Mouse (Mus musculus): ENCODE measurements around the gene Esrrg. TPM values are rescaled to one million over a fixed set of nuclear protein-coding genes. Genes with fewer than 3 reads are reported as not detected.

The Esrrg gene
- polyA plus RNA-seq, 1 experiment from 2014 or later, result 1.8 TPM

DNA sequence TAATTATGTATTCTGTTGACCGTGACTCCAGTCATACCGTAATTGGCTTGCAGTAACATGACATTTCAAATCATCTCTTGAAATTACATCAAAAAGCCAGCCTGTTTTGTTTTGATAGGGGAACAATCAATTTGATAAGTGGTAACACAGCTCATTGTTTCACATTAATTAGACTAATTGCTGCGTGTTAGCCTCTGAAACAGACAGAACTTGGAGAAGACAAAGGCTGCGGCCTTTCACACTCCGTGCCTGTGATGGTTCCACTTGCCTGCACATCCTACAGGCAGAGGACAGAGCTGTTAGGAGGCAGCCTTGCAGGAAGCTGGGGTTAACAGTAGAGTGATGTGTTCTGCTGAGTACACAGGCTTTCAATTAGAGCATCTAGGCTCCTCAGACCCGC, 309.7 kb downstream of the Esrrg start:
- Histone ChIP-seq H3K27ac (ENCODE audit: low read depth) (no peak overlapping the region), H3K4me2 (no peak overlapping the region), H3K9me3 (ENCODE audit: low read depth, low read length) (no peaks in the 10 kb centered on the region), H3K4me1 (ENCODE audit: insufficient read depth) (no peaks in the 10 kb centered on the region), H3K4me3 (ENCODE audit: low read depth, low read length) (no peak overlapping the region), H3K9ac (no peak overlapping the region), H3K27me3 (ENCODE audit: insufficient read depth, low read length) (no peaks in the 10 kb centered on the region), H3K36me3 (ENCODE audit: insufficient read depth) (no peaks in the 10 kb centered on the region)
- TF ChIP-seq CTCF (IDR thresholded peaks at IDR 0.05; ENCODE audit: low read depth), result no peak
- 85% methylated on average over 6 of the region's 6 CpGs for WGBS
- no peak for DNase-seq
- ATAC-seq (ENCODE audit: insufficient read depth), result no peak

DNA sequence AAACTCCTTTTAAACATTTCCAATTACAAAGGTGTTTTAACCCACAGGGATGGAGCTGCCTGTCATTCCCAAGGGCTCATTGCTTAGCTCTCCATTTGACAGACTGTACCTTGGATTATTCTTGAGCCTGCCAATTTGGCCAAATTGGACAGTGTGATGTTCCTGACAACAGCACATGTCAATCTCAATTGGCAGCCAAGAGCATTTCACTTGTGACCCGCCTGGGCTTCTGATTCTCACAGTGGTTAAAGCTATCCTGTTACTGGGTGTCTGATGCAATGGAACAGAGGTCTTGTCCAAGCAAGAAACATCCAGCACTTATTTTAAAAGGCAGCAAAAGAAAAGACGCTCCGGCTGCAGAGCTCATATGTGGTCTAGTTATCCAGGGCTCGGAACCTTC, 310.3 kb downstream of the Esrrg start:
- 90% methylated on average over 4 of the region's 4 CpGs for WGBS
- Histone ChIP-seq H3K9ac (no peak overlapping the region), H3K4me2 (no peak overlapping the region), H3K27me3 (ENCODE audit: insufficient read depth, low read length) (no peaks in the 10 kb centered on the region), H3K4me1 (ENCODE audit: insufficient read depth) (no peaks in the 10 kb centered on the region), H3K4me3 (ENCODE audit: low read depth, low read length) (no peak overlapping the region), H3K36me3 (ENCODE audit: insufficient read depth) (no peaks in the 10 kb centered on the region), H3K27ac (ENCODE audit: low read depth) (no peak overlapping the region), H3K9me3 (ENCODE audit: low read depth, low read length) (no peaks in the 10 kb centered on the region)
- ATAC-seq (ENCODE audit: insufficient read depth), result no peak
- no peak for TF ChIP-seq CTCF (IDR thresholded peaks at IDR 0.05; ENCODE audit: low read depth)
- DNase-seq, result no peak

DNA sequence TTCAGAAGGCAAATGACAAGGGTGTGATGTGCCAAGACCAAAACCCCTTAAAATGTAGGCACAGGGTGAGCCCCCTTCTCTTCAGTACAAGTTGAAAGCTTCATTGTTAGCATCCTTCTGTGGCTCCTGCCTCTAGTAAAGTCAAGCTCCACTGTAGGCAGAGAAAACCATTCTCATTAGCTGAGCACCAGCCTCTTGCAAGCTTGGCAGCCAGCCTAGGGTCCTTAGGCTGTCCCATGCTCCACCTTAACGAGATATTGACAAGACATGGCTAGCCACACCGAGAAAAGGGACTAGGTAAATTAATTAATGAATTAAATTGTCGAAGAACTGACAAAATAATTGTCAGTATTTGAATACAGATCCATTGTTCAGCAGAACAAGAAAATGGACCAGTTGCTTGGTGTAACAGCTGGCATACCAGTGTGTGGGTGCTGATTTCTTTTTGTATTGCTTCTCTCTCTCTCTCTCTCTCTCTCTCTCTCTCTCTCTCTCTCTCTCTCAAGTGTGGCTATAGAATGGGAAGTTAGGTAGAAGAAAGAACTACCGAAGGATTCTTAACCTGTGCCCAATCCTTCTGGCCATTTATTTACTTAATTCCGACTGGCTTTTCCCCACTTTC, 311.7 kb downstream of the Esrrg start:
- no peaks in the 10 kb centered on the region for H3K27me3 ChIP-seq (ENCODE audit: insufficient read depth, low read length)
- 56% methylated on average over 5 of the region's 5 CpGs for WGBS
- TF ChIP-seq CTCF (IDR thresholded peaks at IDR 0.05; ENCODE audit: low read depth), result no peak
- H3K36me3 ChIP-seq (ENCODE audit: insufficient read depth), result no peaks in the 10 kb centered on the region
- H3K27ac ChIP-seq (ENCODE audit: low read depth), result no peak overlapping the region
- no peaks in the 10 kb centered on the region for H3K4me1 ChIP-seq (ENCODE audit: insufficient read depth)
- H3K9ac ChIP-seq, result no peak overlapping the region
- no peak overlapping the region for H3K4me3 ChIP-seq (ENCODE audit: low read depth, low read length)
- H3K9me3 ChIP-seq (ENCODE audit: low read depth, low read length), result no peaks in the 10 kb centered on the region
- no peak for ATAC-seq (ENCODE audit: insufficient read depth)
- no peak overlapping the region for H3K4me2 ChIP-seq
- no peak for DNase-seq

DNA sequence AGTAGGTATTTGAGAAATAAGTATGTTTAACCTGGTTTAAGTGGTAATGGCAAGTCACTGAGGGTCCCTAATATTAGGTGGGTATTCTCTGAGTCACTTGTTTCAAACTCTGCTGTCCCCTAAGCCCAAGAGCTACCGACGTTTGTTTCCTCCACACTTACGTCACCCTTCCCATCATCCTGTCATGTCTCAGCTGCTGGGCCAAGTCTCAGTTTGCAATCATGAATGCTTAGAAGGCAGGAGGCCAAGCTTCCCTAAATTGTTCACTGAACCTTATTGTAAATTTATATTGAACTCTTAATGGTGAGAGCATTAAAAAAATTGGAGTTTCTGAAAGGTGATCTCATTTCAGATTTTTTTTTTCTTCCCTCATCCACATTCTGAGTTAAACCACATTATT, 322.6 kb downstream of the Esrrg start:
- WGBS, result 41% methylated on average over 3 of the region's 3 CpGs

DNA sequence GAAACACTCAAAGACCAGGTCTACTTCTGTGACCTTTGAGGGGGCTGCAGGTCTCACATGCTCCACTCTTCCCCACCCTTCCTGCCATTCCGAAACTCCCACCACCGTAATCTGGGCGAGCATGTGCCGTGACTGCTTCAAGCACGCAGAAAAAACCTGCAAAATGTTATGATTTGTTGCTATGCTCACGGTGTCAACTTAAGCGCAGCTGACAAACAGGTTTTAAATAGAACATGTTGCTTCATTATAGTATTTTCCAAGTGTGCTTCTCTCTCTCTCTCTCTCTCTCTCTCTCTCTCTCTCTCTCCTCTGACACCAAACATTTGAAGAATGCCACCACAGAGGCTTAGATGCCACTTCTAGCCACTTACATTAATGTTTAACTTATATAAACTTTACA, 330.1 kb downstream of the Esrrg start:
- no peak overlapping the region for H3K4me2 ChIP-seq
- no peak overlapping the region for H3K27ac ChIP-seq (ENCODE audit: low read depth)
- H3K9me3 ChIP-seq (ENCODE audit: low read depth, low read length), result no peaks in the 10 kb centered on the region
- no peak overlapping the region for H3K9ac ChIP-seq
- no peak for TF ChIP-seq CTCF (IDR thresholded peaks at IDR 0.05; ENCODE audit: low read depth)
- no peaks in the 10 kb centered on the region for H3K27me3 ChIP-seq (ENCODE audit: insufficient read depth, low read length)
- DNase-seq (peak; percentile 37), ATAC-seq (ENCODE audit: insufficient read depth) (peak; percentile 31; the same call in 1 of the 2 replicates)
- WGBS, result 56% methylated on average over 7 of the region's 7 CpGs
- H3K4me1 ChIP-seq (ENCODE audit: insufficient read depth), result no peaks in the 10 kb centered on the region
- no peaks in the 10 kb centered on the region for H3K36me3 ChIP-seq (ENCODE audit: insufficient read depth)
- no peak overlapping the region for H3K4me3 ChIP-seq (ENCODE audit: low read depth, low read length)

More for the DNA sequence above, 322.6 kb downstream of the Esrrg start:
- Histone ChIP-seq H3K27me3 (ENCODE audit: insufficient read depth, low read length) (no peaks in the 10 kb centered on the region), H3K4me1 (ENCODE audit: insufficient read depth) (no peaks in the 10 kb centered on the region), H3K36me3 (ENCODE audit: insufficient read depth) (no peaks in the 10 kb centered on the region), H3K9me3 (ENCODE audit: low read depth, low read length) (no peaks in the 10 kb centered on the region), H3K4me3 (ENCODE audit: low read depth, low read length) (no peak overlapping the region), H3K4me2 (no peak overlapping the region), H3K9ac (no peak overlapping the region), H3K27ac (ENCODE audit: low read depth) (no peak overlapping the region)
- ATAC-seq (ENCODE audit: insufficient read depth) (no peak), DNase-seq (peak; percentile 61)
- TF ChIP-seq CTCF (IDR thresholded peaks at IDR 0.05; ENCODE audit: low read depth), result no peak

DNA sequence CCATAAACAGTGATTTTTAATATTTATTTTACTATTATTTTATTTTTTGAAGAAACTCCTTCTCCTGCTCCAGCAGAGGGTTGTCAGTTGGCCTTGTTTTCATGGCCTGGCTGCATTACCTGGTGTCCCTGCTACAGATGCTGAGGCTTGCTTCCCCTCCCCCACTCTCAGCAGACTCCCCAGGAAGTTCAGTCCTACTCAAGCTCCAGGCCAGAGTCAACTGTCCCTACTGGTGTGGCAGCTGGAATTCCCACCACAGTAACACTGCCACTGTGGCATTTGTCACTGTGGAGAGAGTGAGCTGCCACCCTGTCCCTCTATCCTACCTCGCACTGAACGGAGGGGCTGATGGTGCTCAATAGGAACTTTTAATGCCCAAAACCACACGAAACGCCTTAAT, 330.5 kb downstream of the Esrrg start:
- DNase-seq, result peak; percentile 20
- no peak overlapping the region for H3K4me2 ChIP-seq
- no peak overlapping the region for H3K9ac ChIP-seq
- H3K4me3 ChIP-seq (ENCODE audit: low read depth, low read length), result no peak overlapping the region
- TF ChIP-seq CTCF (IDR thresholded peaks at IDR 0.05; ENCODE audit: low read depth), result no peak
- no peaks in the 10 kb centered on the region for H3K27me3 ChIP-seq (ENCODE audit: insufficient read depth, low read length)
- peak; percentile 54; the same call in 1 of the 2 replicates for ATAC-seq (ENCODE audit: insufficient read depth)
- H3K9me3 ChIP-seq (ENCODE audit: low read depth, low read length), result no peaks in the 10 kb centered on the region
- 39% methylated on average over 4 of the region's 4 CpGs for WGBS
- H3K4me1 ChIP-seq (ENCODE audit: insufficient read depth), result no peaks in the 10 kb centered on the region
- H3K27ac ChIP-seq (ENCODE audit: low read depth), result no peak overlapping the region
- no peaks in the 10 kb centered on the region for H3K36me3 ChIP-seq (ENCODE audit: insufficient read depth)

DNA sequence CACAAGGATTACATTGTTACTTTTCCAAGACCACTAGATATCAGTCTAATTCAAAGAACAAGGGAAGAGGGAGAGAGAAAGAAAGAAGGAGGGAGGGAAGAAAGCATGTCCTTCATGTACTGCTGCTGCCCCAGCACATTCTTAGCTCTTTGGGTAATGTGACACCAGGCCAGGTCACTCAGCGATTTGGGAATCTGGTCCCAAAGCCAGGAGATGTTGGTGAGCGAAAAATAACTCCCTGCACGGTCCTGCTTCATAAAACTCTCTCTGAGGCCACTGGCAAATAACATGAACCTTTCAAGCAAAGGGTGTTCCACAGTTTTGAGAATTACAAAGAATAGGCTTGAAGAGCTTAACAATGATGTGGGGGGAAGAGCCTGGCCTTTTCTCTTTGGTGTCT, 342.9 kb downstream of the Esrrg start:
- no peaks in the 10 kb centered on the region for H3K36me3 ChIP-seq (ENCODE audit: insufficient read depth)
- H3K27me3 ChIP-seq (ENCODE audit: insufficient read depth, low read length), result no peaks in the 10 kb centered on the region
- no peak overlapping the region for H3K9ac ChIP-seq
- no peaks in the 10 kb centered on the region for H3K4me1 ChIP-seq (ENCODE audit: insufficient read depth)
- H3K4me2 ChIP-seq, result no peak overlapping the region
- H3K4me3 ChIP-seq (ENCODE audit: low read depth, low read length), result no peak overlapping the region
- TF ChIP-seq CTCF (IDR thresholded peaks at IDR 0.05; ENCODE audit: low read depth), result no peak
- no peak for ATAC-seq (ENCODE audit: insufficient read depth)
- H3K27ac ChIP-seq (ENCODE audit: low read depth), result no peak overlapping the region
- no peak for DNase-seq
- 57% methylated on average over 3 of the region's 3 CpGs for WGBS
- no peaks in the 10 kb centered on the region for H3K9me3 ChIP-seq (ENCODE audit: low read depth, low read length)
